Mouse (Mus musculus): ENCODE measurements around the gene Hoxc6. TPM values are rescaled to one million over a fixed set of nuclear protein-coding genes. Genes with fewer than 3 reads are reported as not detected.

Hoxc6 gene
- total RNA-seq (2023; ENCODE audit: inconsistent age) = not detected in 4 replicates

DNA sequence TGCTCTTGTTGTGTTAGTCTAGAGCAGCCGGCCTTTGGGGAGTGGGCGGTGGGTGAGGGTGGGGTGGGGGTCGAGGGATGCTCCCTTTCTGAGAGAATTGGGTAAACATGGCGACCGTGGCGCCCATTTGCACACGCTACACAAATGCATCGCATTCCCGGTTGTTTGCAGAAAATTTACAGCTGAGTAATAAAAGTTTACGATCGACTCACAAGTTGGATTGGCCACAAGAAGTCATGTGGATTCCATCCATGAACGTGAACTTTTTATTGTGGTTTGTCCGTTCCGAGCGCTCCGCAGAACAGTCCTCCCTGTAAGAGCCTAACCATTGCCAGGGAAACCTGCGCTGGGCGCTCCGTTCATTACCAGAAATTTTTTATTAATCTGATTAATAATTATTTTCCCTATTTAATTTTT lies at the start of gene Hoxc6:
TSS of gene Hoxc6 (plus strand) at position 319 of the 417 bp plus-strand sequence.

DNA sequence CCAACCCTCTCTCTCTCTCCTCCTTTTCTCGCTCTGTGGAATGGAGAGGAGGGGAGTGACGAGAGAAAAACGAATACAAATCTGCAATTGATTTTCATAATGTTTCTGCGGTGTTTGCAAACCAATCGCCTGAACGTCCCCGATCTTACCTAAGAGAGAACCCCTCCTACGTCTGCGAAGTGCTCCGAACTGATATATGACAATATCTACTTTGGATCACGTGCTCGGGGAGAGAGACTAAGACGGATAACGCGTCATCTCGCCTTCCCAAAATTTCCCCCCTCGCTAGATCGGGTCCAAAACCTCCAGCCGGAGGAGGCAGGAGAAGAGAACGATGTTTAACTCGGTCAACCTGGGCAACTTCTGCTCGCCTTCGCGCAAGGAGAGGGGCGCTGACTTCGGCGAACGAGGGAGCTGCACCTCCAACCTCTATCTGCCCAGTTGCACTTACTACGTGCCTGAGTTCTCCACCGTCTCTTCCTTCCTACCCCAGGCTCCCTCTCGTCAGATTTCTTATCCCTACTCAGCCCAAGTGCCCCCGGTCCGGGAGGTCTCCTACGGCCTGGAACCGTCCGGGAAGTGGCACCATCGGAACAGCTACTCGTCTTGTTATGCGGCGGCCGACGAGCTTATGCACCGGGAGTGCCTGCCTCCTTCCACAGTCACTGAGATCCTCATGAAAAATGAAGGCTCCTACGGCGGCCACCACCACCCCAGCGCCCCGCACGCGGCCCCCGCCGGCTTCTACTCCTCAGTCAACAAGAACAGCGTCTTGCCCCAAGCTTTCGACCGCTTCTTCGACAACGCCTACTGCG lies 43.7 kb upstream of the Hoxc6 start, which contains the start of gene Hoxc11:
TSS of gene Hoxc11 (plus strand) at position 236 of the 815 bp plus-strand sequence.

DNA sequence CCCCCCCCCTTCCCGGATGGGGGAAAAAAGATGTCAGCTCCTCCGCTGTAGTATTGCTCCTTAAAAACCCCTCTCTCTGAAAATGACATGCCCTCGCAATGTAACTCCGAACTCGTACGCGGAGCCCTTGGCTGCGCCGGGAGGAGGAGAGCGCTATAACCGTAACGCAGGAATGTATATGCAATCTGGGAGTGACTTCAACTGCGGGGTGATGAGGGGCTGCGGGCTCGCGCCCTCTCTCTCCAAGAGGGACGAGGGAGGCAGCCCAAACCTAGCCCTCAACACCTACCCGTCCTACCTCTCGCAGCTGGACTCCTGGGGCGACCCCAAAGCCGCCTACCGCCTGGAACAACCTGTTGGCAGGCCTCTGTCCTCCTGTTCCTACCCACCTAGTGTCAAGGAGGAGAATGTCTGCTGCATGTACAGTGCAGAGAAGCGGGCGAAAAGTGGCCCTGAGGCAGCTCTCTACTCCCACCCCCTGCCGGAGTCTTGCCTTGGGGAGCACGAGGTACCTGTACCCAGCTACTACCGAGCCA lies 31.2 kb upstream of the Hoxc6 start, which contains the start of gene Hoxc10:
TSS of gene Hoxc10 (plus strand) at position 21 of the 536 bp plus-strand sequence.

DNA sequence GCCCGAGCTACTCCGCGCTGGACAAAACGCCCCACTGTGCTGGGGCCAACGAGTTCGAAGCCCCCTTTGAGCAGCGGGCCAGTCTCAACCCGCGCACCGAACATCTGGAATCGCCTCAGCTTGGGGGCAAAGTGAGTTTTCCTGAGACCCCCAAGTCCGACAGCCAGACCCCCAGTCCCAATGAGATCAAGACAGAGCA lies 30.8 kb upstream of the Hoxc6 start, which contains the start of gene Hoxc5:
TSS of gene Hoxc5 (plus strand) at position 132 of the 199 bp plus-strand sequence.

DNA sequence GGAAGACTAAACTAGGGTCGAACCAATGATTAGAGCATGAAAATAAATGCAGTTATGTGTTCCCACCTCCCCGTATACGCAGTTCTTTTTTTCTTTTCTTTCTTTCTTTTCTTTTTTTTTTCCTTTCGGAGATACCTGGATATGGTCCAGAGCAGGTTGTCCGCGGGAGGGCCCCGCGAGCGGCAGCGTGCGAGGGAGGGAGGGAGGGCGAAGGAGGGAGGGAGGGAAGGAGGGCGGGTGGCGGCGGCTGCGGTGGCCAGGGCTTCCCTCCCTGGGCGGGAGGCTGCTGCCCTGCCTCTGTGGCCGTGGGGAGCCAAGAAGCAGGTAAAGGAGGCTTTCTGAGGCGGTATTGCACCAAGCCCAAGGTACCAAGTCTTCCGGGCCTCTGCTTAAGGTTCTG lies 21.9 kb upstream of the Hoxc6 start, which contains the start of gene Hoxc9:
TSS of gene Hoxc9 (plus strand) at position 269 of the 400 bp plus-strand sequence.

DNA sequence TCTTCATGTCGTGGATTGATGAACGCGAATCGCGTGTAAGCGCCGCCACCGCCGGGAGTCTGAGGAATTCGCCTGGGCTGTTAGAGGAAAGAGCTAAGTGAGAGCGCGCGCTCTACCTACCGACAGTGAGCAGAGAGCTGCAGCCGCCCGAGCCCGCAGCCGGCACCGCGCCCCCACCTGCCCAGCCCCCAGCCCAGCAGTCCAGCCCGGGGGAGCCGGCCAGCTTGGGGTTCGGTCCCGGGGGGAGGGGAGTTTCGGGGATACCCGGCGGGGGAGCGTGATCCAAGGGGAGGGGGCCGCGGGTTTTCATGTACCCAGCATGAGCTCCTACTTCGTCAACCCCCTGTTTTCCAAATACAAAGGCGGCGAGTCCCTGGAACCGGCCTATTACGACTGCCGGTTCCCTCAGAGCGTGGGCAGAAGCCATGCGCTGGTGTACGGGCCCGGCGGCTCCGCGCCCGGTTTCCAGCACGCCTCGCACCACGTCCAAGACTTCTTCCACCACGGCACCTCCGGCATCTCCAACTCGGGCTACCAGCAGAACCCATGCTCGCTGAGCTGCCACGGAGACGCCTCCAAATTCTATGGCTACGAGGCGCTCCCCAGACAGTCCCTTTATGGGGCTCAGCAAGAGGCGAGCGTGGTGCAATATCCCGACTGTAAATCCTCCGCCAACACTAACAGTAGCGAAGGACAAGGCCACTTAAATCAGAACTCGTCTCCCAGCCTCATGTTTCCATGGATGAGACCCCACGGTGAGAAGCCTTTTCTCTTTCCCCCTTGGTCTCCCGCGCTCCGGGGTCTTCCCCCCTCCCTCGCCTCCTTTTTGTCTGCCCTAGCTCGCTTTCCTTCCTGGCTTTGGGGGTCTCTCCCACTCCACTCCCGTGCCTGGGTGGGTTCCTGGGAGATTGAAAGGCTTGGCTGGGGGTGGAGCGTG lies 7.3 kb upstream of the Hoxc6 start, which contains the start of gene Hoxc8:
TSS of gene Hoxc8 (plus strand) at position 147 of the 937 bp plus-strand sequence.

DNA sequence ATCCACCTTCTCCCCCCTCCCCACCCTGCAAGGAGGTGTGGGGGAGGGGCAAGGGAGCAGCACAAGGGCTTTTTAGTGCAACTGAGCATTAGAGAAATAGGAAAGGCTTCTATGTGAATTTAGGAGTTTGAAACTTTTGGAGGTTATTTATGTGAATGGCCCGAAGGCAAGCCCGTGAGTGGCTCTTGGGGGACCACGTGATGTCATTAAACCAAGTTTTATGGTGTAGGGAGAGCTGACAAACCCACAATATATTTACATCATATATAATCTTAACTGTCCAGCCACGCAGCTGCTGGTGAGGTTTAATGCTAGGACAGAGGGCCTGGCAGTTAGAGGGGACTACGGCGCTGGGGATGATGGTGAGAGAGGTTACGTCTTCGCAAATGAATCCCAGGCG lies 20.6 kb downstream of the Hoxc6 start, which contains the start of gene Hoxc4:
TSS of gene Hoxc4 (plus strand) at position 299 of the 400 bp plus-strand sequence.

Other genes starting within 250 kb of the Hoxc6 start
- gene Hoxc13, start 77.2 kb upstream of the Hoxc6 start, total RNA-seq (2023; ENCODE audit: inconsistent age) = not detected in 4 replicates
- not detected in 4 replicates for gene Hoxc12, start 61.5 kb upstream of the Hoxc6 start, total RNA-seq (2023; ENCODE audit: inconsistent age)
- not detected in 4 replicates for gene Hoxc11, start 43.8 kb upstream of the Hoxc6 start, total RNA-seq (2023; ENCODE audit: inconsistent age)
- gene Hoxc10, start 31.5 kb upstream of the Hoxc6 start, total RNA-seq (2023; ENCODE audit: inconsistent age) = not detected in 4 replicates
- not detected in 4 replicates for gene Hoxc5, start 30.8 kb upstream of the Hoxc6 start, total RNA-seq (2023; ENCODE audit: inconsistent age)
- gene Hoxc9, start 21.8 kb upstream of the Hoxc6 start, total RNA-seq (2023; ENCODE audit: inconsistent age) = not detected in 4 replicates
- gene Hoxc8, start 7.7 kb upstream of the Hoxc6 start, total RNA-seq (2023; ENCODE audit: inconsistent age) = not detected in 4 replicates
- gene Hoxc4, start 20.7 kb downstream of the Hoxc6 start, total RNA-seq (2023; ENCODE audit: inconsistent age) = not detected in 4 replicates
- gene Smug1, start 168.8 kb downstream of the Hoxc6 start, total RNA-seq (2023; ENCODE audit: inconsistent age) = 5.0 to 10.4 TPM (median 8.6 TPM) in 4 replicates
- gene Cbx5, start 241.6 kb downstream of the Hoxc6 start, total RNA-seq (2023; ENCODE audit: inconsistent age) = 32.2 to 37.3 TPM (median 34.5 TPM) in 4 replicates
- gene Hnrnpa1, start 242.2 kb downstream of the Hoxc6 start, total RNA-seq (2023; ENCODE audit: inconsistent age) = 555 to 631 TPM (median 609 TPM) in 4 replicates

Measured in B cell, adult (primary cell).